Mouse (Mus musculus) thymus, postnatal 10 days (tissue): ENCODE data around the gene Platr17.
"Not testable (repeated sequence)": the region's sequence is repeated elsewhere in the genome, so short reads cannot be mapped to it uniquely, and the experiment has no call there.

Experiments
- DNase-seq, 2 experiments: peaks; one replicate each; pipeline ENCODE4 v3.0.0; 2021; ENCODE audit warnings: low spot score in 2 of 2

The Platr17 gene

DNA sequence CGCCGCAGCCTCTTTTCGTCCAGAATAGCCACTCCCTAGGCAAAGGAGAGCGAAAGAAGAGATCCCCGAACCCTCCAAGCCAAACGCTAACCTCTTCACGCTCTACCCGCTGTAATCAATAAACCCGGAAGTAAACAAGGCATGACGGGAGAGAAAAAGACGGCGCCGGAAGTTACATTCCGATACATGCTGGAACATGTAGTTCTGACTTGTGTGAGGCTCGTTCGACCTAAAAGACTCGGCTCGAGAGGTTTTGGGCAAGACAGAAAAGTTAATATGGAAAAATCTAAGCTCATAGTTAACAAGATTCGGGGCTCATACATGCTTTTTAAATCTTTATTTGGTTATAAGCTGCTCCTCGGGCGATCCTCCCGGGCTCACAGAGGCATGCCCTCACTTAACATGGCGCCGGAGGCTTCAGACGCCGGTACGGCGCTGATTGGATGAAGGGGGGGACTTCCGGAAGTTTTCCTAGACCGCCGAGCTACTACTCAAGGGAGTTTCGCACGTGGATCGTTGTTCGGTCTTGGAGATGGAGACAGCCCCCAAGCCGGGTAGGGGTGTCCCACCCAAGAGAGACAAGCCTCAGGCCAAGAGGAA lies 35.4 kb downstream of the Platr17 start, which contains the start of the genes Pfdn6 and Wdr46:
Gene Pfdn6 (minus strand): TSS at position 138 of the 600 bp plus-strand sequence.
Gene Wdr46 (plus strand): TSS at position 455 of the 600 bp plus-strand sequence.
- DNase-seq = peak; percentile 74 to 85

DNA sequence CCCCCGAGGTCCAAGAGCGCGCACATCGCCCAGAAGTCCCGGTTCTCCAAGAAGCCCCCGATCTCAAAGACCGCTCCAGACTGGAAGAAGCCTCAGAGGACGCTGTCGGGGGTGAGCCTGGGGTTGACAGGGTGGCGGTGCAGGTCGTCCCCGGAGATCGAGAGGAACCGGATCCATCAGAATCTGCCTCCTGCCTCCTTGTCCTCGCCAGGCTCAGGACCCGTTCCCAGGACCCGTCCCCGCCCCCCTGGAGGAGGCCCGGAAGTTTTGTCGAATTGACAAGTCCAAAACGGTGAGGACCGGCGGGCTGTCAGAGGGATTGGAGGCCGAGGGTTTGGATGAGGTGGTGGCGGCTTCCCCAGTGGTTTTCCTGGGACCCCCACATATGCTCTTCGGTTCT lies 36.0 kb downstream of the Platr17 start:
- DNase-seq = no peak

DNA sequence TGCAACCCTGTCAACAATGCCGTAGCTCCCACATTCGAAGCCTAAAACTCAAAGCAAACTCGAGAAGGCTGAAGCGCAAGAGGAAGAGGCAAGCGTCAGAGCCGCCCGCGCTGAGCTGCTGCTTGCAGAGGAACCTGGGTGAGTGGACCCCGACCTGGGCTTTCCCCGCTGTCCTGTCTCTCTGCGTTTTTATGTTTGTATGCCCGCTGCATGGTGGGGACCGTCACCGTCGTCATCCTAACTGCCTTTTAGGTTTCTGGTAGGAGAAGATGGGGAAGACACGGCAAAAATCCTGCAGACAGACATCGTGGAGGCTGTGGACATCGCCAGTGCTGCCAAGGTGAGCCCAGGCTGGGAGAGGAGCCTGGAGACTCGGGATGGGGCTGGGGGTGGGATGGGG lies 36.4 kb downstream of the Platr17 start:
- DNase-seq = no peak

DNA sequence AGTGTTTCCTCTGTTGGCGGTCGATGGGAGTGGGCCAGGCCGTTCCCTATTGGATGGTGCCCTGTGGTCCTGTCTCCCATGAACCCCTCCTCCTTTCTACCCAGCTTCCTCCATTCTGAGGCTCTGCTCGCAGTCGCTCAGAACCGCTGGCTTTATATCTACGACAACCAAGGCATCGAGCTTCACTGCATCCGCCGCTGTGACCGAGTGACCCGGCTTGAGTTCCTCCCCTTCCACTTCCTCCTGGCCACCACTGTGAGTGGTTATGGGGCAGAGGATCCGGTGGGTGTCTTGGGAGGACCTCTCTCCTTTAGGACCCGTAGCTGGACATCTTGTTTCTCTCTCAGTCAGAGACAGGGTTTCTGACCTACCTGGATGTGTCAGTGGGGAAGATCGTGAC lies 38.5 kb downstream of the Platr17 start:
- DNase-seq = no peak

GRCm38 (mm10) chr17:33947430-33948089 lies 42.6 kb downstream of the Platr17 start:
- peak in 1 of 2 experiments; percentile 44 for DNase-seq

DNA sequence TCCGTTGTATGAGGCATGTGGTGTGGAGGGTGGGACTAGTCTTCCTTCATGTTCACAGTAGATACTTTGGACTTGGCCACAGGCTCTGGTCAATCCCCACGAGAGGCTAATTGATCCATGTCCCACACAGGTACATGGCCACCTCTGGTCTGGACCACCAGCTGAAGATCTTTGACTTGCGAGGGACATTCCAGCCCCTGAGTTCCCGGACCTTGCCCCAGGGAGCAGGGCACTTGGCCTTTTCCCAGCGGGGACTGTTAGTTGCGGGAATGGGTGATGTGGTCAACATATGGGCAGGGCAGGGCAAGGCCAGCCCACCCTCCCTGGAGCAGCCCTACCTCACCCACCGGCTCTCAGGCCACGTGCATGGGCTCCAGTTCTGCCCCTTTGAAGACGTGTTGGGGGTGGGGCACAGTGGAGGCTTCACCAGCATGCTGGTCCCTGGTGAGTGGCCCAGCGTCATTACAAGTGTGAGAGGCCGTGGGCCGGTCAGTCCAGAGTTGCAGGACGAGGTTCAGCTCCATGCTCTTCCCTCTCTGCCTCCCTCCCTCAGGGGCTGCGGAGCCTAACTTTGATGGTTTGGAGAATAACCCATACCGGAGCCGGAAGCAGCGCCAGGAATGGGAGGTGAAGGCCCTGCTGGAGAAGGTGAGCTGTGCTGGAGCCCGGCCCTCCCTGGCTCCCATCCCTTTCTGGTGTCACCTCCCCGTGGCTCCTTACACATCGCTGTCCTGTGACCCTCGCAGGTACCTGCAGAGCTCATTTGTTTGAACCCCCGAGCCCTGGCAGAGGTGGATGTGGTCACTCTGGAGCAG lies 43.4 kb downstream of the Platr17 start:
- DNase-seq = no peak

DNA sequence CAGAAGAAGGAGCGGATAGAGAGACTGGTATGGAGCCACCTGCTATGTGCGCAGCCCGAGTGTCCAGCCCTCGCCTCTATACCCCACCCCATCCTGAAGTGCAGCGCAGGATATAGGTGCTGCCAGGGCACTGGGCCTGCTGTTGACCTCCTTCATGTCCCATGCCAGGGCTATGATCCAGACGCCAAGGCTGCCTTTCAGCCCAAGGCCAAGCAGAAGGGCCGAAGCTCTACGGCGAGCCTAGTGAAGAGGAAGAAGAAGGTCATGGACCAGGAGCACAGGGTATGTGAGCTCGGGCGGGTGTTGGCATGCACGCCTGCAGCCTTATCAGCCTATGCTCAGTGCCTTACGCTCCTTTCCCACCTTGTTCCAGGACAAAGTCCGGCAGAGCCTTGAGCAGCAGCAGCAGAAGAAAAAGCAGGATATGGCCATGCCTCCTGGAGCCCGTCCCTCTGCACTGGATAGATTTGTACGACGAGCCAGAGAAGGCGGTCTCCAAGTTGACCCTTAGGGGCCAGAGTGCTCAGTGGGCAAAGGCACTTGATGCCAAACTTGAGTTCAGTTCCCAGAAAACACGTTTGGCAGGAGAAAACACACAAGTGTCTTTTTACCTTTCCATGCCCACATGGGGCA lies 44.1 kb downstream of the Platr17 start:
- DNase-seq = no peak

GRCm38 (mm10) chr17:33950131-33950625 lies 45.2 kb downstream of the Platr17 start:
- DNase-seq = no peak

GRCm38 (mm10) chr17:33951021-33951946 lies 46.3 kb downstream of the Platr17 start, which contains the start of gene B3galt4:
TSS of gene B3galt4 (minus strand) at chr17:33951488.
- peak; percentile 61 to 79 for DNase-seq

GRCm38 (mm10) chr17:33952015-33952414 lies 47.1 kb downstream of the Platr17 start:
- not testable (repeated sequence) for DNase-seq

DNA sequence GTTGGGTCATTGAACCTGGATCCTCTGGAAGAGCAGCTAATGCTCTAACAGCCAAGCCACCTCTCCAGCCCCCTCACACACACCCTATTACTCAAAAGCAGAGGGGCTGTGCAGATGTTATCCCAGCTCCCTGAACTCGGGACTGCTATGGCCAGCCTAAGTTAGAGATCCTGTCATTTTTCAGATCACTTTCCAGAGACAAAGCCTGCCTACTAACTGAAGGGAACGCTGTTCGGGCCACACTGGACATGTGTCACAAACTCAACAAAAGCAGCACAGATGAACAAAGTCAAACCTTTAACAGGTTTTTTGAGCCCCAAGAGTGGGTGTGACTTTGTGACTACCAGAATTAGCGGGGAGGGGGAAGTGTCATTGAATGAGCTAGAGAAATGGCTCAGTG lies 47.9 kb downstream of the Platr17 start:
- no peak for DNase-seq

GRCm38 (mm10) chr17:33953310-33953709 lies 48.4 kb downstream of the Platr17 start:
- DNase-seq = no peak

DNA sequence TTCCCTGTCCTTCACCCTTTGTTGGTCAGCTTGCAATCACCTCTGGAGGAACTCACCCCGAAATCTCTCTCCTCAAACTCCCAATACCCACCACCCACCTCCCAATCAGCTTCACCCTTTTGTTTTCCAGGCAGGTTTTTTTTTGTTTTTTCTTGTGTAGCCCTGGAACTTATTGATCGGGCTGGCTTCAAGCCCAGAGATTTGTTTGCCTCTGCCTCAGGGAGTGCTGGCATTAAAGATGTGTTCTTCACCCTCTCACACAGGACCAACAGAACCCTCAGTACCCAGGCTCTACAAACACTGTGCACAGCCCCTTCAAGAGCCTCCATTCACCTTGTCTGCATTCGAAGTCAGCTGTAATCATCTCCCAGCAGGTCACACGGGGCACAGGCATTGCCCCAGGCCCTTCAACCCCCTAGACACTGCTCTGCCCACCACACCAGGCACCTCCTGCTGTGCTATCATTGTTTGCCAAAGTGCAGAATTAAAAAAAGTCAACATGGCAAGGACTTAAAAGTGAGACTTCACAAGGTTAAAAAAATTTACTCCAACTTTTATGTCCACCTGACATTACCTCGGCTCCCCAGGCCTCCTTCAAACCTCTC lies 49.1 kb downstream of the Platr17 start:
- DNase-seq = no peak

DNA sequence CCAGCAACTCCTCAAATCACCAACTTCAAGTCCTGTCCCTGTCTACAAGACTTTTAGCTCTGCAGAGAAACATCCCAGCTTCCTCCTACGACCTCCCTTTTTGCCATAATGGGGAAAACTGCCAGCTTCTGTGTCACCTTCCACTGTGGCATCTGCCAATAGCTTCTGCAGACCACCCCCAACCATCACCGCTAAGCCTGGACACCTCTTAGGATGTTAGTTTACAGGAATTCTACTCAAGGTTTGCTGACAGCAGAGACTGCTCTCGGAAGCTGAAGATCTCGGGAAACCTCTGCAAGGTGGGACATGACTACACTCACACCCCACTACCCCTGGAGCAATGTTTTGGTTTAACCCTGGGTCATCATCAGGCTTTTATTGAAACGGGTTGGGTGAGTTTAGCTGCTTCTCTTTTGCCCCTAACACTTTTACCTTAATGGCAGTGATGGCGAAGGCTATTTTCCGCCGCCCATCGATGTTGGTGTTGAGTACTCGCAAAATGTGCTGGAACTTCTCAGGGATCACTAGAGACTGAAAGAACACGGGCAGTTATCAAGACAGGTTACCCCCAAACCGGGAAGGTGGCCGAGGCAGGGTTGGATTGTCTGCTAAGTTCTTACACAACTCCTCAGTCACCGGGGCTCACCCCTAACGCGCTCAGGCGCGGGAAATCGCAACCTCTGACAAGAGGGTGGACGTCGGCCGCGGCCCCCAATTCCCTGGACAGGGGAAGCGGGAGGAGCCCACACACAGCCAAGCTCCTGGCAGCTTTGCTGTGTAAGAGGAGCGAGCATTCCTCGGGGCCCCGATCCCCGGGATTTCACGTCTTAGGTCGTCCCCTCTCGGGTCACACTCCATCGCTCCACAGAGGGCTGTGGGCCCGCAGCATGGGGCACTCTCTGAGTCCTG lies 50.0 kb downstream of the Platr17 start:
- no peak for DNase-seq

DNA sequence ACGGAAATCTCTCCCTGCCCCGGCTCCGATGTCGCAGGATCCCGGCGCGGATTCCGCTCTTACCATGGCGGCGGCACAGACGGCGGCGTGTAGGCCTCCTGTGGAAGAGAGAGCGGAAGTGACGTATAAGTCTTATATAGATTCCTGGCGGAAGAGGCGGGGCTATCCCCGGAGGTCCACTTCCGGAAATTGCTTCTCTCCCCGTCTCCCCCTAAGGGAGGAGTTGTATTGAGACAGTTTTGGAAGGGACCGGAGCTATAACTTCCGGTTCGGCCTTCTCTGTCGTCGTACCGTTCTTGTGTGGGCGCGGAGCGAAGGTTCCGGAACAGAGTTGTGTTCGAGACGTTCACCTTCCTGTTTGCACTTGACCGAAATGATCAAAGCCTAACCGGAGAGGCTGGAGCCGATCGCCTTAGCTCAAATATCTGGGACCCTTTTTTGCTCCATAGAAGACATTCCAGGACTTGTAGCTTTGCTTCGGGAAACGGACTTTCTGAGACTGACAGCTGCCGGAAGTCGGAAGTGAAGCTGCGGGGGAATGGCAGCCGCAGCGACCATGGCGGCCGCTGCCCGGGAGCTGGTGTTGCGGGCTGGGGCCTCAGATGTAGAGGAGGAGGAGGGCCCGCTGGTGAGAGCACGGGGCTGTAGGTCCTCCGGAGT lies 50.8 kb downstream of the Platr17 start, which contains the start of the genes Vps52 and Rps18:
Gene Vps52 (plus strand): TSS at position 258 of the 660 bp plus-strand sequence.
Gene Rps18 (minus strand): TSS at position 447 of the 660 bp plus-strand sequence.
- peak; percentile 94 to 97 for DNase-seq
